Mouse (Mus musculus): ENCODE measurements around the gene Ttc9b.

GRCm38 (mm10) chr7:27673064-27673574 lies 19.4 kb downstream of the Ttc9b start:
- TF ChIP-seq EP300 (optimal IDR thresholded peaks at IDR 0.05) (no peak), CTCF (IDR thresholded peaks at IDR 0.05; ENCODE audit: low read depth) (peak; percentile 34)

Data from stomach, postnatal 0 days (tissue).